Mouse (Mus musculus): ENCODE data around the gene Pdgfc.

DNA sequence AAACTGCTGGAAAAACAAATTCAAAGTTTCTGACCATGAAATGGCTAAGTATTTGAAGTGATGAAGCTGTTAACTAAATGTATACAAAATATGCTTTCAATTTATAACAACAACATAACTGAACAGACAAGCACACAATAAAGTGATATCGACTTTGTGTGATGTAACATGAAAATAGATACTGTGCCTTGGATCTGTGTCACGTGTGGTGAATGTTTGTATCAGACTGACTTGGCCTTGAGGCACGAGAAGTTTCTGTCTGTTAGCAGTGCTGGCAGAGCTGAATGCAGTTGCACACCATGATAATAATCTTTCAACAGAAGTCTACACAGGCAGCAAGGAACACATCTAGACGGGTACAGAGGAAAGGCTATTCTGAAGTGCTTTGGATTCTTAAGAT, 6.9 kb upstream of the Pdgfc start:
- TF ChIP-seq CTCF (IDR thresholded peaks at IDR 0.05; ENCODE audit: extremely low read depth, insufficient read depth, low read length) (no peak), POLR2A (IDR thresholded peaks at IDR 0.05; ENCODE audit: extremely low read depth, insufficient read depth, low read length) (no peak)

All from cortical plate, adult 2 months (tissue).